Mouse (Mus musculus) embryonic facial prominence, embryonic 11.5 days (tissue): ENCODE measurements around the gene Nup210. TPM values are rescaled to one million over a fixed set of nuclear protein-coding genes. Genes with fewer than 3 reads are reported as not detected.

ENCODE experiments used
- ATAC-seq: fragments of 200-750 bp; cut with Nextera tagmentation; replicated peaks from 2 replicates; pipeline ENCODE4 v1.8.0; 2017; ENCODE audit warnings: low read depth; ENCODE audit not compliant: insufficient number of reproducible peaks, low FRiP score, low TSS enrichment
- DNase-seq: peaks from one replicate; pipeline ENCODE4 v3.0.0-alpha.2; 2015; ENCODE audit warnings: low spot score
- H3K27ac ChIP-seq: fragments of 300-500 bp; sonication (generic); replicated peaks from 2 replicates; pipeline ENCODE4 v1.5.1; 2014; ENCODE audit warnings: mild to moderate bottlenecking, low read depth, low read length, control low read depth
- H3K27me3 ChIP-seq: fragments of 300-500 bp; sonication (generic); 2 replicates; pipeline ENCODE4 v1.6.1; 2014; ENCODE audit warnings: mild to moderate bottlenecking, low read length, moderate library complexity, mixed read lengths; ENCODE audit not compliant: control insufficient read depth, insufficient read depth
- H3K36me3 ChIP-seq: fragments of 300-500 bp; sonication (generic); replicated peaks from 2 replicates; pipeline ENCODE4 v1.6.1; 2014; ENCODE audit warnings: low read depth, mild to moderate bottlenecking, low read length, moderate library complexity, mixed read lengths; ENCODE audit not compliant: control insufficient read depth, insufficient read depth
- H3K4me1 ChIP-seq: fragments of 300-500 bp; sonication (generic); 2 replicates; pipeline ENCODE4 v1.6.1; 2014; ENCODE audit warnings: low read length, mixed read lengths; ENCODE audit not compliant: control insufficient read depth, insufficient read depth
- H3K4me2 ChIP-seq: fragments of 300-500 bp; sonication (generic); 2 replicates; pipeline ENCODE4 v1.6.1; 2014; ENCODE audit warnings: low read depth, mild to moderate bottlenecking, control low read depth, low read length, moderate library complexity
- H3K4me3 ChIP-seq: fragments of 300-500 bp; sonication (generic); 2 replicates; pipeline ENCODE4 v1.5.1; 2014; ENCODE audit warnings: low read depth, low read length, control low read depth
- H3K9ac ChIP-seq: fragments of 300-500 bp; sonication (generic); replicated peaks from 2 replicates; pipeline ENCODE4 v1.6.1; 2014; ENCODE audit warnings: mild to moderate bottlenecking, control low read depth, low read length
- H3K9me3 ChIP-seq: fragments of 300-500 bp; sonication (generic); replicated peaks from 2 replicates; pipeline ENCODE4 v1.6.1; 2016; ENCODE audit warnings: mild to moderate bottlenecking, low read length, inconsistent platforms, mixed read lengths; ENCODE audit not compliant: control insufficient read depth
- WGBS: fragments of 180-500 bp; shearing (Covaris S2); extraction: QIAGEN DNeasy Blood & Tissue Kit; methylation state at CpG from one replicate; pipeline ENCODE4 v1.1.7; 2014; 5-methylcytosine and 5-hydroxymethylcytosine counted together
- polyA plus RNA-seq: library from polyadenylated mRNA; unstranded; fragments of >200 nt; fragmentation: Nextera tagmentation; extraction: Ambion mirVana; gene quantifications from 2 replicates; pipeline ENCODE4 v1.2.1, GENCODE M21; 2014

Nup210 gene
- polyA plus RNA-seq, 1 experiment from 2014 or later, result 8.9 TPM

GRCm38 (mm10) chr6:91115863-91116243 lies 776 bp downstream of the Nup210 start:
- no peak for ATAC-seq
- no peaks in the 10 kb centered on the region for H3K36me3 ChIP-seq
- peak overlapping the region; percentile 97 for H3K4me2 ChIP-seq
- peak overlapping the region; percentile 65 for H3K4me3 ChIP-seq
- WGBS, result 23% methylated on average over 4 of the region's 4 CpGs
- H3K27me3 ChIP-seq, result peaks cover 3% of the 10 kb centered on the region
- H3K4me1 ChIP-seq, result no peaks in the 10 kb centered on the region; the same call in 1 of the 2 replicates
- H3K9me3 ChIP-seq, result no peaks in the 10 kb centered on the region
- H3K27ac ChIP-seq, result no peak overlapping the region
- no peak for DNase-seq
- peak overlapping the region; percentile 64; the same call in 1 of the 2 replicates for H3K9ac ChIP-seq

DNA sequence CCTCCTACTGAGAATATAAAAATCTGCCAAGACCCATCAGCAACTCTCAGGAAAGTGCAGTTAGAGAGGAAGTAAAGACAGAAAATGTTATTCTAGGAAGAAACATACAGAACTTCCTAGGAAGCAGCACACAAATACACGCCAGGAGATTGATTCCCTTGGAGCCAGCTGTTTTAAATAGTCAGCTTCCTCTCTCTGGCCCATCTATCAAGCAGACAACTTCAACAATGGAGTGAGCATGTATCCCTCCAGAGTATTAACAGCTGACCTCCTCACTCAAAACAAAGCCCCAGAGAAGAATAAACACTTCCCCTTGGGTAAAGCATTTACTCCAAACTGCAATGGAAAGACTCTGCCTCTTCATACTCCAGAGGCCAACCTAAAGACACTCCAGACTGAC lies 1.5 kb downstream of the Nup210 start:
- Histone ChIP-seq H3K4me1 (no peaks in the 10 kb centered on the region; the same call in 1 of the 2 replicates), H3K9me3 (no peaks in the 10 kb centered on the region), H3K27me3 (peaks cover 3% of the 10 kb centered on the region), H3K27ac (no peak overlapping the region), H3K9ac (no peak overlapping the region; the same call in 1 of the 2 replicates), H3K4me2 (no peak overlapping the region), H3K36me3 (no peaks in the 10 kb centered on the region), H3K4me3 (no peak overlapping the region)
- no peak for ATAC-seq
- WGBS, result 33% methylated on average over 1 of the region's 1 CpGs
- DNase-seq, result no peak

- ATAC-seq (no peak), DNase-seq (no peak)
- H3K36me3 ChIP-seq, result no peaks in the 10 kb centered on the region
- H3K9me3 ChIP-seq, result no peaks in the 10 kb centered on the region
- WGBS, result 63% methylated on average over 2 of the region's 2 CpGs
- H3K4me3 ChIP-seq, result no peak overlapping the region
- no peak overlapping the region for H3K4me2 ChIP-seq
- H3K9ac ChIP-seq, result no peak overlapping the region
- H3K27ac ChIP-seq, result no peak overlapping the region
- no peaks in the 10 kb centered on the region; the same call in 1 of the 2 replicates for H3K4me1 ChIP-seq
- peaks cover 3% of the 10 kb centered on the region for H3K27me3 ChIP-seq
Observed at GRCm38 (mm10) chr6:91114716-91115115, 1.9 kb downstream of the Nup210 start.

GRCm38 (mm10) chr6:91111954-91112252 lies 4.7 kb downstream of the Nup210 start:
- Histone ChIP-seq H3K27ac (no peak overlapping the region), H3K36me3 (no peaks in the 10 kb centered on the region), H3K27me3 (peaks cover 3% of the 10 kb centered on the region; the same call in 1 of the 2 replicates), H3K4me1 (no peaks in the 10 kb centered on the region), H3K9me3 (no peaks in the 10 kb centered on the region), H3K9ac (no peak overlapping the region), H3K4me2 (no peak overlapping the region), H3K4me3 (no peak overlapping the region)
- no peak for DNase-seq
- 92% methylated on average over 3 of the region's 3 CpGs for WGBS
- ATAC-seq, result no peak

GRCm38 (mm10) chr6:91111141-91111953 lies 5.3 kb downstream of the Nup210 start:
- H3K9ac ChIP-seq, result no peak overlapping the region
- DNase-seq (no peak), ATAC-seq (no peak)
- no peak overlapping the region for H3K4me2 ChIP-seq
- H3K4me1 ChIP-seq, result no peaks in the 10 kb centered on the region
- WGBS, result 87% methylated on average over 10 of the region's 10 CpGs
- peaks cover 1% of the 10 kb centered on the region; the same call in 1 of the 2 replicates for H3K27me3 ChIP-seq
- no peaks in the 10 kb centered on the region for H3K36me3 ChIP-seq
- no peak overlapping the region for H3K27ac ChIP-seq
- H3K9me3 ChIP-seq, result no peaks in the 10 kb centered on the region
- no peak overlapping the region for H3K4me3 ChIP-seq

DNA sequence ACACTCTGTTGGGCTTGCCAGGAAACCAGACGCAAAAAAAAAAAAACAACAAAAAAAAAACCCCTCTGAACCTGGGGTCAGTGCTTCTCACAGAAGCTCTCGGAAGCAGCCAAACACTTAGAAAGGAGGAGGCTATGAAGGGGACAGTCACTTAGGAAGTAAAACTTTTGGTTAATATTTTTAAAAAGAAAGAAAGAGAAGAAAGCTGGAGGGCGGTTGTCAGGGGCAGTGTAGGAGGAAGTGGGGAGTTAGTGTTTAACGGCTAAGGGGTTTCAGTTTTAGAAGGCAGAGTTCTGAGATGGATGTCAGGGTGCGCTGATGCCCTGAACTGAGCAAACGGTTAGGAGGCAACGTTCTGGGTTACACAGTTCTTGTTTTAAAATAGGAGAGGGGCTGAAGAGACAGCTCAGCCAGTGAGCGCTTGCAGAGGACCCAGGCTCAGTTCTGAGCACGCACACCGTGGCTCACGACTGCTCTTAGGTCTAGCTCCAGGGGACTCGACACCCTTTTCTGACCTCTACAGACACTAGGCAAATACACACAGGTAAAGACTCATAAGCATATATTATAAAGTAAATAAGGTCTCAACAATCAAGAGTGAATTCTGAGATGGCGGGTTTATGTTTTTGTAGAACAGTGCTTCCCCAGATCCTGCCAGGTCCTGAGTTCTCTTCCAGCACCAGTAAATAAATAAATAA lies 6.2 kb downstream of the Nup210 start:
- H3K36me3 ChIP-seq, result no peaks in the 10 kb centered on the region
- H3K27ac ChIP-seq, result no peak overlapping the region
- DNase-seq, result no peak
- 69% methylated on average over 13 of the region's 13 CpGs for WGBS
- no peak overlapping the region for H3K9ac ChIP-seq
- ATAC-seq, result no peak
- no peaks in the 10 kb centered on the region for H3K4me1 ChIP-seq
- H3K27me3 ChIP-seq, result no peaks in the 10 kb centered on the region; the same call in 1 of the 2 replicates
- no peak overlapping the region for H3K4me2 ChIP-seq
- no peaks in the 10 kb centered on the region for H3K9me3 ChIP-seq
- no peak overlapping the region for H3K4me3 ChIP-seq

DNA sequence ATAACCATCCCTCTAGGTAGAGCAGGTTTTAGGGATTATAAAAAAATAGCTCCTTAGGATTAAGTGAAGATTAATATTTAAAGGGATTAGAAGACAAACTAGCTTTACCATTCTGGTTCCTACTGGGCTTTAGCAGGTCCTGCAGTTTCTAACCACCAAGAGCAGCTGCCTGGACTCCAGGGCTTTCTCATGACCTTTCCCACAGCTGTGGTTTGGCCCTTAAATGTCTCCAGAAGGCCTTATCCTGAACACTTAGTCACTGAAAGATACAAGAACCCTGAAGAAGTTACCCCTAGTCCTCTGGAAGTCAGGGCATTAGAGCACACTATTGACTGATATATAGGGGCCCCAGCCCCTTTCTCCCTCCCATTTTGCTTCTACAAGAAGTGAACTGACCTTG lies 7.1 kb downstream of the Nup210 start:
- H3K9ac ChIP-seq, result no peak overlapping the region
- H3K4me3 ChIP-seq, result no peak overlapping the region
- ATAC-seq (no peak), DNase-seq (no peak)
- H3K9me3 ChIP-seq, result no peaks in the 10 kb centered on the region
- H3K27me3 ChIP-seq, result no peaks in the 10 kb centered on the region; the same call in 1 of the 2 replicates
- H3K36me3 ChIP-seq, result no peaks in the 10 kb centered on the region
- no peaks in the 10 kb centered on the region for H3K4me1 ChIP-seq
- H3K4me2 ChIP-seq, result no peak overlapping the region
- H3K27ac ChIP-seq, result no peak overlapping the region

DNA sequence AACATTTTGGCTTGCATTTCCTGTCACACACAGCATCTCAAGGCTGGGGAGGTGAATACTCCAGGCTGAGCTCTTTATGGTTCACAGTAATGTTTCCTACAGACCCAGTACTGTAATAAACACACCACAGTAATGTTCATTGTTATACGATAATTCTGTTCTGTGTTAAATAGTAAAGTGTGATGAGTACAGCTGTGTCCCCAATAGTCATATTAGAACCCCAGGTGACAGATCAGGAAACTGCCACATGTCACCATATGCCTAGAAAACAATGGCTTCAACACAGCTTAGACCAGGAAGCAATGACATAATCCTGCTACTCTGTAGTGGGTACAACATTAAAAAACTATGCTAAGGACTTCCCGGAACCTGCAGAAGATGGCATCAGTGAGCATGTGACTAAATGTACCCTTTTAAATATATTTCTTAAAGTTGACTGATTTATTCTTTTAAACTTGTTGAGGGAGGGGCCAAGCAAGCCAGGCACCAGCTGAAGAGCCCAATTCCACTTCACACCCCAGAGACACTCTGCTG lies 7.6 kb downstream of the Nup210 start:
- no peaks in the 10 kb centered on the region for H3K4me1 ChIP-seq
- no peak overlapping the region for H3K9ac ChIP-seq
- DNase-seq, result no peak
- H3K27me3 ChIP-seq, result no peaks in the 10 kb centered on the region
- H3K9me3 ChIP-seq, result no peaks in the 10 kb centered on the region
- no peak overlapping the region for H3K27ac ChIP-seq
- WGBS, result 95% methylated on average over 2 of the region's 2 CpGs
- H3K36me3 ChIP-seq, result no peaks in the 10 kb centered on the region
- no peak overlapping the region for H3K4me3 ChIP-seq
- ATAC-seq, result no peak
- H3K4me2 ChIP-seq, result no peak overlapping the region
